Mouse (Mus musculus) neural tube, embryonic 12.5 days (tissue): ENCODE measurements around the gene Hist1h4k. TPM values are rescaled to one million over a fixed set of nuclear protein-coding genes. Genes with fewer than 3 reads are reported as not detected.
A peak's percentile ranks its signal among the peaks of the same experiment; 100 is the strongest.

Source experiments
- ATAC-seq: fragments of 200-750 bp; cut with Nextera tagmentation; 2 replicates; pipeline ENCODE4 v1.8.0; 2017; ENCODE audit warnings: low read depth, mild to moderate bottlenecking, moderate TSS enrichment, moderate library complexity; ENCODE audit not compliant: low FRiP score
- H3K27ac ChIP-seq: fragments of 300-500 bp; sonication (generic); 2 replicates; pipeline ENCODE4 v1.5.1; 2016
- H3K27me3 ChIP-seq: fragments of 300-500 bp; sonication (generic); replicated peaks from 2 replicates; pipeline ENCODE4 v1.6.1; 2016; ENCODE audit warnings: mild to moderate bottlenecking
- H3K36me3 ChIP-seq: fragments of 300-500 bp; sonication (generic); 2 replicates; pipeline ENCODE4 v1.6.1; 2016; ENCODE audit warnings: mild to moderate bottlenecking
- H3K4me1 ChIP-seq: fragments of 300-500 bp; sonication (generic); 2 replicates; pipeline ENCODE4 v1.6.1; 2016
- H3K4me2 ChIP-seq: fragments of 300-500 bp; sonication (generic); replicated peaks from 2 replicates; pipeline ENCODE4 v1.6.1; 2016; ENCODE audit warnings: mild to moderate bottlenecking
- H3K4me3 ChIP-seq: fragments of 300-500 bp; sonication (generic); 2 replicates; pipeline ENCODE4 v1.5.1; 2016
- H3K9ac ChIP-seq: fragments of 300-500 bp; sonication (generic); 2 replicates; pipeline ENCODE4 v1.6.1; 2016; ENCODE audit warnings: mild to moderate bottlenecking
- H3K9me3 ChIP-seq: fragments of 300-500 bp; sonication (generic); 2 replicates; pipeline ENCODE4 v1.6.1; 2016; ENCODE audit warnings: mild to moderate bottlenecking
- WGBS: fragments of 180-500 bp; shearing (Covaris S2); methylation state at CpG from one replicate; pipeline ENCODE4 v1.1.7; 2016; 5-methylcytosine and 5-hydroxymethylcytosine counted together
- microRNA-seq: library from miRNA; unstranded; fragments of <30 nt; microRNA quantifications from one replicate; pipeline ENCODE4, GENCODE M21; 2017
- polyA plus RNA-seq: library from polyadenylated mRNA; unstranded; fragments of >200 nt; fragmentation: Nextera tagmentation; extraction: Ambion mirVana; gene quantifications from 2 replicates; pipeline ENCODE4 v1.2.1, GENCODE M21; 2016

Gene Hist1h4k
- polyA plus RNA-seq, 1 experiment from 2014 or later: 0.96 TPM

- ATAC-seq: no peak
- Histone ChIP-seq H3K36me3 (no peaks in the 10 kb centered on the region), H3K27ac (no peak overlapping the region), H3K4me3 (no peak overlapping the region), H3K27me3 (no peaks in the 10 kb centered on the region), H3K9me3 (no peaks in the 10 kb centered on the region), H3K4me1 (peaks cover 16% of the 10 kb centered on the region), H3K4me2 (peak overlapping the region; percentile 74), H3K9ac (peak overlapping the region; percentile 57)
- WGBS: 3% methylated on average over 7 of the region's 7 CpGs
Measured at GRCm38 (mm10) chr13:21714725-21715124, 35.6 kb downstream of the Hist1h4k start.

DNA sequence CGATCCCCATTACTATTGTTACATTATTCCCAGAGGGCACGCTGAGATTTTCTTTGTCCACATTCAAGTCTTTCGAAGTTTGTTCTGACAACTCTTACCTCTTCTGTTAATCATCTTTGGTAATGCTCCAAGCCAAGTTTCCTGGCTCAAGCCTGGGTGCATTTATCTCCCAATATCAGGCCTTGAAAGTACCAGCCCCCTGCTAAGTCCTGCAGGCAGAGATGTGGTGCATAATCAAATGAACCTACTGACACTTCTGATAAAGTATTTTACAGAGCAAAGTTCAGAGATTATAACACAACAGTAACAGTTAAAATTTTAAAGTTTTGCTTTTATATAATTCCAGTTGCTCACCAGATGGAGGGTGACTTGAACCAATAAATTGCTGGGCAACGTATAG lies 38.6 kb downstream of the Hist1h4k start:
- no peaks in the 10 kb centered on the region for H3K36me3 ChIP-seq
- H3K4me1 ChIP-seq: peaks cover 8% of the 10 kb centered on the region
- no peaks in the 10 kb centered on the region for H3K27me3 ChIP-seq
- no peaks in the 10 kb centered on the region for H3K9me3 ChIP-seq
- WGBS: 26% methylated on average over 4 of the region's 4 CpGs
- H3K4me2 ChIP-seq: peak overlapping the region; percentile 64
- H3K27ac ChIP-seq: no peak overlapping the region
- no peak for ATAC-seq
- H3K9ac ChIP-seq: no peak overlapping the region
- H3K4me3 ChIP-seq: peak overlapping the region; percentile 35; the same call in 1 of the 2 replicates

DNA sequence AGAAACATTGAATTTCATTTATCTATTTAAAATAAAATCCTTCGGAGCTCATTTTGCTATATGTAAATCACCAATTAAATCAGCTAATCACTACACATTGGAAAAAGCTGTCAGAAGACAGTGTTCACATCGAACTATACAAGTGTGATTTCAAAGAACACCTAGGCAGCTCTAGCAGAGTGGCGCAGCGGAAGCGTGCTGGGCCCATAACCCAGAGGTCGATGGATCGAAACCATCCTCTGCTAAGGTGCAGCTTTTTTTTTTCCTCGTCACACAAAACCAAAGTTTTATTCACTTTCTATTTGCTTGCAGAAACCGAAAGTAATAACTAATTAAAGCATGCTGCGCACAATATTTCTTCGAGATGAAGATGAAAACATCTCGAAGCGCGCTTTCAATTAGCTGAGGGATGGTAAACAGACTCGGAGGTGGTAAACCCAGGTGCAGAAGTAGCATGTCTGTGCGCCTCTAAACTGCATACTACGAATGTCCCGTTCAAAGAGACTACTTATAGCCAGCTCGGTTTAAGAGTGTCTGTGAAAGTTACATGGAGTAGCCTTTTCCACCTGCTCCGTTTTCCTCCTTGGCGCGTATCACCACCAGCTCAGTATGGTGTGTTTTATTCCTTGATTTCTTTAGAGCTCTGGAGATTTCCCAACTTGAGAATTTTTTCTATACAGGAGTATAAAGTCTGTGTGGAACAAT lies 39.3 kb downstream of the Hist1h4k start:
- no peaks in the 10 kb centered on the region for H3K36me3 ChIP-seq
- H3K4me2 ChIP-seq: peak overlapping the region; percentile 64
- no peak overlapping the region for H3K27ac ChIP-seq
- H3K9ac ChIP-seq: no peak overlapping the region; the same call in 1 of the 2 replicates
- H3K4me1 ChIP-seq: peaks cover 8% of the 10 kb centered on the region
- H3K9me3 ChIP-seq: no peaks in the 10 kb centered on the region
- WGBS: 1% methylated on average over 22 of the region's 22 CpGs
- H3K4me3 ChIP-seq: peak overlapping the region; percentile 35
- ATAC-seq: peak; percentile 77
- H3K27me3 ChIP-seq: no peaks in the 10 kb centered on the region

DNA sequence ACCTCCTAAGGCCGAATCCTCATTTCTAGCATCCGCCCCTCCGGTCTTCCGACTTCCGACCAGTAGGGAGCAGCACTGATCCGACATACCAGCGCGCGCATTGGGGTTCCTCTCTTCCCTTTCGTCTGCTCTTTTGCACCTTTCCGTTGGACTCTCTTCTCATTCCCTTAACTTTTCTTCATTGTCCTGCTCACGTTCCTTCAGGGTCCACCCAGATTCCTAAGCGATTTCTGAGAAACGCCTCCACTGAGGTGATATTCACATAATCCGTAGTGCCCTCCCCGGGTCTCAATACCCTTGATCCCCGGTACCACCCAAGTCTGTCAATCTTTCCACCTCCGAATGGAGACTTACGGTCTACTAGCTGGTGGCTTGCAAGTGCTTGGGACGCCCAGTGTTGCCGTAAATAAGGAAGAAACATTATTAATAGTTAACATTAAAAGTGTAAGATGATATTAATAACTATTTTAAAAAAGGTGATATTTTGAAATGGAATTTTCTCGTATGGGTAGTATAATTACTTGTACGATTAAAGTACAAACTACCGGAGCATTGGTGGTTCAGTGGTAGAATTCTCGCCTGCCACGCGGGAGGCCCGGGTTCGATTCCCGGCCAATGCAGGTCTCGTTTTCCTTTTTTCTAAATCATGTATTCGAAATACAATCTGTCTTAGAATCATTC lies 40.1 kb downstream of the Hist1h4k start:
- H3K9me3 ChIP-seq: no peaks in the 10 kb centered on the region
- no peak overlapping the region for H3K27ac ChIP-seq
- H3K36me3 ChIP-seq: no peaks in the 10 kb centered on the region
- H3K4me1 ChIP-seq: peaks cover 4% of the 10 kb centered on the region
- peak; percentile 78 for ATAC-seq
- under 1% methylated on average over 32 of the region's 32 CpGs for WGBS
- peak overlapping the region; percentile 48 for H3K4me3 ChIP-seq
- peak overlapping the region; percentile 40 for H3K4me2 ChIP-seq
- no peaks in the 10 kb centered on the region for H3K27me3 ChIP-seq
- peak overlapping the region; percentile 27; the same call in 1 of the 2 replicates for H3K9ac ChIP-seq

GRCm38 (mm10) chr13:21706669-21707068 lies 43.6 kb downstream of the Hist1h4k start:
- Histone ChIP-seq H3K27ac (no peak overlapping the region), H3K4me3 (no peak overlapping the region), H3K9ac (no peak overlapping the region), H3K9me3 (no peaks in the 10 kb centered on the region), H3K4me2 (no peak overlapping the region), H3K4me1 (no peaks in the 10 kb centered on the region; the same call in 1 of the 2 replicates), H3K27me3 (no peaks in the 10 kb centered on the region), H3K36me3 (no peaks in the 10 kb centered on the region)
- ATAC-seq: no peak
- 80% methylated on average over 4 of the region's 4 CpGs for WGBS

Small RNA genes lying within 50 kb of the gene (microRNA-seq; reads per million reads assigned to microRNA genes)
- gene Gm44346 (not detected), gene Gm44357 (not detected), gene Gm44367 (not detected), gene Gm44454 (not detected)

Other genes with a start within 250 kb of the Hist1h4k start
- gene Gm11273, start 249.1 kb downstream of the Hist1h4k start, polyA plus RNA-seq: 2.4 and 3.0 TPM in 2 replicates
- 5.9 and 6.8 TPM in 2 replicates for gene Zkscan8, start 219.4 kb downstream of the Hist1h4k start, polyA plus RNA-seq
- 0.14 TPM in 2 replicates for gene Olfr1366, start 207.7 kb downstream of the Hist1h4k start, polyA plus RNA-seq
- 0.06 TPM in 1 of 2 replicates, not detected in the other for gene Olfr1535, start 190.6 kb downstream of the Hist1h4k start, polyA plus RNA-seq
- not detected in 2 replicates for gene Olfr1364, start 168.7 kb downstream of the Hist1h4k start, polyA plus RNA-seq
- not detected in 2 replicates for gene Olfr1362, start 136.5 kb downstream of the Hist1h4k start, polyA plus RNA-seq
- not detected in 2 replicates for gene Olfr11, start 108.0 kb downstream of the Hist1h4k start, polyA plus RNA-seq
- not detected in 2 replicates for gene Olfr1361, start 87.1 kb downstream of the Hist1h4k start, polyA plus RNA-seq
- not detected in 2 replicates for gene Olfr1360, start 73.1 kb downstream of the Hist1h4k start, polyA plus RNA-seq
- gene Olfr1359, start 52.4 kb downstream of the Hist1h4k start, polyA plus RNA-seq: not detected in 2 replicates
- 1.6 and 1.7 TPM in 2 replicates for gene Hist1h2bl, start 34.4 kb downstream of the Hist1h4k start, polyA plus RNA-seq
- 16.2 and 34.8 TPM in 2 replicates for gene Hist1h2ai, start 34.1 kb downstream of the Hist1h4k start, polyA plus RNA-seq
- gene Hist1h3h, start 32.8 kb downstream of the Hist1h4k start, polyA plus RNA-seq: 14.0 and 17.0 TPM in 2 replicates
- 2.9 and 4.4 TPM in 2 replicates for gene Hist1h2bm, start 28.5 kb downstream of the Hist1h4k start, polyA plus RNA-seq
- 0.87 and 1.6 TPM in 2 replicates for gene Hist1h4j, start 15.4 kb downstream of the Hist1h4k start, polyA plus RNA-seq
- 18.4 and 29.6 TPM in 2 replicates for gene Hist1h2ak, start 3.3 kb upstream of the Hist1h4k start, polyA plus RNA-seq
- 2.0 and 3.0 TPM in 2 replicates for gene Hist1h2bn, start 3.6 kb upstream of the Hist1h4k start, polyA plus RNA-seq
- gene Hist1h1b, start 30.1 kb upstream of the Hist1h4k start, polyA plus RNA-seq: 13.1 and 26.4 TPM in 2 replicates
- gene Hist1h3i, start 32.9 kb upstream of the Hist1h4k start, polyA plus RNA-seq: 97.6 and 126 TPM in 2 replicates
- 7.9 and 9.0 TPM in 2 replicates for gene Hist1h2an, start 36.7 kb upstream of the Hist1h4k start, polyA plus RNA-seq
- gene Hist1h2bp, start 37.0 kb upstream of the Hist1h4k start, polyA plus RNA-seq: 0.68 and 1.7 TPM in 2 replicates
- gene Hist1h2bq, start 59.7 kb upstream of the Hist1h4k start, polyA plus RNA-seq: 17.1 and 26.1 TPM in 2 replicates
- gene Hist1h2ao, start 60.0 kb upstream of the Hist1h4k start, polyA plus RNA-seq: not detected in 2 replicates
- gene Hist1h4m, start 61.2 kb upstream of the Hist1h4k start, polyA plus RNA-seq: not detected in 2 replicates
- 11.4 and 12.4 TPM in 2 replicates for gene Hist1h4n, start 81.7 kb upstream of the Hist1h4k start, polyA plus RNA-seq
- gene Hist1h2ap, start 83.0 kb upstream of the Hist1h4k start, polyA plus RNA-seq: 3,361 and 3,805 TPM in 2 replicates
- 18.7 and 25.8 TPM in 2 replicates for gene Hist1h2br, start 83.2 kb upstream of the Hist1h4k start, polyA plus RNA-seq
- 19.1 and 19.4 TPM in 2 replicates for gene Zfp184, start 194.6 kb upstream of the Hist1h4k start, polyA plus RNA-seq
- not detected in 2 replicates for gene Pom121l2, start 230.7 kb upstream of the Hist1h4k start, polyA plus RNA-seq